Mouse (Mus musculus) myocyte (in vitro differentiated cells): Measurements from ENCODE around the gene Ddb1. TPM values are rescaled to one million over a fixed set of nuclear protein-coding genes. Genes with fewer than 3 reads are reported as not detected.

ENCODE experiments used
- H3K27me3 ChIP-seq: one replicate; pipeline ENCODE4 v1.6.1; 2011; ENCODE audit not compliant: control insufficient read depth, insufficient read depth, insufficient read length
- H3K36me3 ChIP-seq: one replicate; pipeline ENCODE4 v1.6.1; 2011; ENCODE audit not compliant: control insufficient read depth, insufficient read depth
- H3K4me2 ChIP-seq: one replicate; pipeline ENCODE4 v1.6.1; 2011; ENCODE audit warnings: low read depth, control low read depth
- H3K4me3 ChIP-seq: one replicate; pipeline ENCODE4 v1.5.1; 2011; ENCODE audit warnings: mild to moderate bottlenecking, control low read depth, moderate library complexity
- H3K79me2 ChIP-seq: one replicate; pipeline ENCODE4 v1.6.1; 2011; ENCODE audit not compliant: control insufficient read depth, insufficient read depth
- H3ac ChIP-seq: one replicate; pipeline ENCODE4 v1.6.1; 2011; ENCODE audit not compliant: control insufficient read depth, insufficient read length
- CEBPB ChIP-seq: IDR thresholded peaks from 2 replicates; pipeline ENCODE4 v1.6.1; 2011; ENCODE audit warnings: mild to moderate bottlenecking, moderate library complexity; ENCODE audit not compliant: poor library complexity, insufficient read depth, severe bottlenecking
- E2F4 ChIP-seq: IDR thresholded peaks from one replicate; pipeline ENCODE4 v1.6.1; 2011; ENCODE audit warnings: mild to moderate bottlenecking, control low read depth, moderate library complexity; ENCODE audit not compliant: insufficient read depth
- MAX ChIP-seq: IDR thresholded peaks from one replicate; pipeline ENCODE4 v1.6.1; 2011; ENCODE audit warnings: low read depth, mild to moderate bottlenecking, control low read depth
- MYOD1 ChIP-seq, 3 experiments: IDR thresholded peaks; one replicate each; pipeline ENCODE4 v1.6.1; 2011; ENCODE audit warnings: control low read depth in 2 of 3, low read depth in 2 of 3, mild to moderate bottlenecking in 2 of 3, moderate library complexity in 1 of 3; ENCODE audit not compliant: insufficient read length in 2 of 3, control insufficient read depth in 1 of 3
- MYOG ChIP-seq, 3 experiments: IDR thresholded peaks; one replicate each; pipeline ENCODE4 v1.6.1; 2011; ENCODE audit warnings: control low read depth in 2 of 3, low read depth in 2 of 3, mild to moderate bottlenecking in 2 of 3; ENCODE audit not compliant: insufficient read length in 2 of 3, control insufficient read depth in 1 of 3, insufficient read depth in 1 of 3
- POLR2A ChIP-seq: IDR thresholded peaks from one replicate; pipeline ENCODE4 v1.6.1; 2011; ENCODE audit warnings: low read depth, mild to moderate bottlenecking, control low read depth, moderate library complexity; ENCODE audit not compliant: insufficient read length
- POLR2AphosphoS2 ChIP-seq: IDR thresholded peaks from one replicate; pipeline ENCODE4 v1.6.1; 2011; ENCODE audit warnings: low read depth, control low read depth; ENCODE audit not compliant: insufficient read length
- REST ChIP-seq: IDR thresholded peaks from one replicate; pipeline ENCODE4 v1.6.1; 2011; ENCODE audit warnings: mild to moderate bottlenecking, control low read depth, moderate library complexity; ENCODE audit not compliant: insufficient read depth, insufficient read length
- SRF ChIP-seq: IDR thresholded peaks from one replicate; pipeline ENCODE4 v1.6.1; 2011; ENCODE audit warnings: low read depth; ENCODE audit not compliant: control insufficient read depth, insufficient read length
- TCF12 ChIP-seq: IDR thresholded peaks from one replicate; pipeline ENCODE4 v1.6.1; 2011; ENCODE audit warnings: mild to moderate bottlenecking, control low read depth; ENCODE audit not compliant: poor library complexity, insufficient read depth, severe bottlenecking
- TCF3 ChIP-seq: IDR thresholded peaks from one replicate; pipeline ENCODE4 v1.6.1; 2011; ENCODE audit warnings: low read depth, control low read depth; ENCODE audit not compliant: insufficient read length
- USF1 ChIP-seq: IDR thresholded peaks from one replicate; pipeline ENCODE4 v1.6.1; 2011; ENCODE audit warnings: low read depth, mild to moderate bottlenecking, control low read depth, moderate library complexity
- polyA plus RNA-seq: library from polyadenylated mRNA; unstranded; fragments of >200 nt; fragmentation: generic; extraction: Trizol; gene quantifications from one replicate; pipeline ENCODE4 v1.2.1, GENCODE M21; 2012; ENCODE audit warnings: missing spikeins

Ddb1 gene
- polyA plus RNA-seq, 1 experiment = 571 TPM

DNA sequence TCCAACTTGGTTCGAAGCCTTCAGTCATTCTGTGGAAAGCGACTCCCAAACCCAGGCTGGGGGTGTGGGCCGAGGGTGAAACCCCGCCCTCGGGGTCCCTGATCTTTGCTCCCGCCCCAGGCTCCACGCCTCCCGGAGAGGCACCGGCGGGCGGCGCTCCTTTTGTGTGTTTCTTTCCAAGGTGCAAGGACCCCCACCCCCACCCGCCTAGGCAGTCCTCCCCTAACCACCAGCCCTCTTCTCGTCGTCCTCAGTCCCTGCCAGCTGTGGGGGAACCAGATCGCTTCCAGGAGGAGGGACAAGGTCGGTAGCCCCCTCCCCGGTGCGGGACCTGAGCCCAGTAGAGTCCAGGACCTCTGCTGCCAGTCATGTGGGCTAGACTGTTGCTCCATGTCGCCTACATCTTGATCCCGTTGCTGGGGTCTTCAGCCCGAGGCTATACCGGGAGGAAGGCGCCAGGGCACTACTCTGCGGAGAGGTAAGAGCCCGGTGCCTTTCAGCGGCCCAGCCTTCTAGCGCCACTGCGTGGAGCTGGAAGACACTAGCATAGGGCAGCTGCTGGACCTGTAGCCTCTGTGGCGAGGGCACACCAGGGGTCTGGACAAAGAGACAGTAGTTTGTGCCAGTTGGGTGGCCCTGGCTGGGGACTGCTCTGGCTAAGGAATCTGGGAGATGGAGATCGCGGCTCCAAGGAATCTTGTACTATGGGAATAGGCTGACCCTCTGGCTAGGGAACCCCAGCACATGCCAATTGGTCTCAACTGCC, 29.2 kb downstream of the Ddb1 start, which contains the start of gene Vwce:
Gene Vwce (plus strand): TSS at position 108 of the 766 bp plus-strand sequence.
- H3K4me3 ChIP-seq = no peak within 1 kb of the TSS

DNA sequence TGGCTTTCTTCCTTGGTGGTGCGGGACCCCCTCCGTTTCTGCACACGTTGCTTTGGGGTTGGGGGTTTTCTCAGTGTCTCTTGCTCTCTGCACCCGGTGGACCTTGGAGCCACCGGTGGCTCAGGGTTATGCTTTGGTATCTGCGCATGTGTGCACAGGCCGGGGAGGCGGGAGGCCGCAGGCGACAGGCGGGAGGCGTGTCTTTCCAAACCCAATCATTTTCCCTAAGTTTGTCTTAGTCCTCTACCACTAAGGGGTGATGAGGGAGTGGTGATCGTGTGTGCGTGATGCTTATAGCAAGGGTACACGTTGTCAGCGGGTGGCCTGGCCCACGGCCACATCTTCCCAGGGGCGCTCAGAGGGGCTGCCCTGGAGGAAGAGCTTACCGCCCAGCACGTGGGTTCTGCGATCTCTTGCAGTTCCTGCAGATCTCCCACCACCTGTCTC, 29.8 kb downstream of the Ddb1 start:
- TF ChIP-seq SRF (no peak), CEBPB (no peak), POLR2A (no peak), TCF3 (no peak), USF1 (no peak), E2F4 (no peak), MYOG (IDR thresholded peaks at IDR 0.05; ENCODE audit: control insufficient read depth in 1 of 3, insufficient read depth in 1 of 3, insufficient read length in 2 of 3, low read depth in 2 of 3) (no peak), POLR2AphosphoS2 (no peak), TCF12 (no peak), MYOD1 (IDR thresholded peaks at IDR 0.05; ENCODE audit: control insufficient read depth in 1 of 3, insufficient read length in 2 of 3, low read depth in 2 of 3) (no peak), MAX (no peak), REST (no peak)
- H3ac ChIP-seq = no peak overlapping the region
- no peak overlapping the region for H3K4me2 ChIP-seq
- H3K79me2 ChIP-seq = no peaks in the 10 kb centered on the region
- H3K27me3 ChIP-seq = no peaks in the 10 kb centered on the region
- H3K4me3 ChIP-seq = no peak overlapping the region
- H3K36me3 ChIP-seq = peaks cover 16% of the 10 kb centered on the region

More for the DNA sequence above, 29.2 kb downstream of the Ddb1 start, which contains the start of gene Vwce:
- no peak for TF ChIP-seq E2F4
- TF ChIP-seq TCF3 = no peak
- no peak for TF ChIP-seq MYOD1 (IDR thresholded peaks at IDR 0.05; ENCODE audit: control insufficient read depth in 1 of 3, insufficient read length in 2 of 3, low read depth in 2 of 3)
- TF ChIP-seq POLR2AphosphoS2 = no peak
- no peak for TF ChIP-seq MYOG (IDR thresholded peaks at IDR 0.05; ENCODE audit: control insufficient read depth in 1 of 3, insufficient read depth in 1 of 3, insufficient read length in 2 of 3, low read depth in 2 of 3)
- TF ChIP-seq USF1 = no peak
- no peak for TF ChIP-seq POLR2A
- Histone ChIP-seq H3ac (no peak within 1 kb of the TSS), H3K4me2 (no peak within 1 kb of the TSS), H3K79me2 (no peaks in the 10 kb centered on the region), H3K27me3 (no peaks in the 10 kb centered on the region), H3K36me3 (peaks cover 22% of the 10 kb centered on the region)

DNA sequence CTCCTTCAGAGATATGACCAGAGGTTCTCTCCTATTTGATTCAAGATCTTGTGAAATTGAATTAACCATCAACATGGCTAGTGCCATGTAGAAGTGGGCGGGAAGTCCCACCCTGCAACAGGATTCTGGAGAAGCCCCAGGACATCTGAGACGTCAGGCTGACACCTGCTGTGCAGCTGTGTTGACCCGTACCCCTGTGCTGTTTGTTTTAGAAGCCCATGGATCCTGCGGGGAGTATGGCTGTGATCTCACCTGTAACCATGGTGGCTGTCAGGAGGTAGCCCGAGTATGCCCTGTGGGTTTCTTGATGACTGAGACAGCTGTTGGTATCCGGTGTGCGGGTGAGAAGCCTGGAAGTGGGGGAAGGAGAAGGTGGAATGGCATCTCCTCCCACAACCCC, 32.7 kb downstream of the Ddb1 start:
- Histone ChIP-seq H3K36me3 (peaks cover 3% of the 10 kb centered on the region), H3K27me3 (no peaks in the 10 kb centered on the region), H3K79me2 (no peaks in the 10 kb centered on the region), H3K4me3 (no peak overlapping the region), H3K4me2 (no peak overlapping the region), H3ac (no peak overlapping the region)
- peak; percentile 25 for TF ChIP-seq TCF12
- peak in 2 of 3 experiments; percentile 53 to 76 for TF ChIP-seq MYOD1 (IDR thresholded peaks at IDR 0.05; ENCODE audit: control insufficient read depth in 1 of 3, insufficient read length in 2 of 3, low read depth in 2 of 3)
- TF ChIP-seq SRF = no peak
- TF ChIP-seq E2F4 = no peak
- TF ChIP-seq TCF3 = peak; percentile 21
- TF ChIP-seq USF1 = no peak
- TF ChIP-seq REST = no peak
- TF ChIP-seq POLR2AphosphoS2 = no peak
- no peak for TF ChIP-seq CEBPB
- peak in 1 of 3 experiments; percentile 68 for TF ChIP-seq MYOG (IDR thresholded peaks at IDR 0.05; ENCODE audit: control insufficient read depth in 1 of 3, insufficient read depth in 1 of 3, insufficient read length in 2 of 3, low read depth in 2 of 3)
- no peak for TF ChIP-seq POLR2A
- TF ChIP-seq MAX = no peak

DNA sequence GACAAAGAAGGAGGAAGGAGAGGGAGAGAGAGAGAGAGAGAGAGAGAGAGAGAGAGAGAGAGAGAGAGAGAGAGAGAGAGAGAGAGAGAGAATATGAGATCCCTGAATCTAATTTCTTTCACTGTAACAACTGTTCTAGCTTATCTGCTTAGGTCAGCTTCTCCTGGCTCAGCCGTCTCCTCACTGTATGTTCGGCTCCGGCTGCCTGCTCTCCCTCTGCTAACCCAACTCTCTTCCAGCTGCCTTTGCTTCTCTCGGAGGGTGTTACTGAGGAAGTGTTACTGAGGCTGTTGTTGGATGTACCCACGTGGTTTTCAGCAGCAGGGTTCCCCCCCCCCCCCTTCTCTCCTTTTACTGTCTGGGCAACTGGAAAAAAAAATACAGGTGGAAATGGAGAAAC, 35.0 kb downstream of the Ddb1 start:
- Histone ChIP-seq H3K4me2 (no peak overlapping the region), H3K27me3 (no peaks in the 10 kb centered on the region), H3K36me3 (no peaks in the 10 kb centered on the region), H3K79me2 (no peaks in the 10 kb centered on the region), H3ac (no peak overlapping the region), H3K4me3 (no peak overlapping the region)
- TF ChIP-seq MYOG (IDR thresholded peaks at IDR 0.05; ENCODE audit: control insufficient read depth in 1 of 3, insufficient read depth in 1 of 3, insufficient read length in 2 of 3, low read depth in 2 of 3) (no peak), TCF12 (no peak), POLR2A (no peak), SRF (no peak), TCF3 (no peak), CEBPB (no peak), POLR2AphosphoS2 (no peak), REST (no peak), E2F4 (no peak), USF1 (no peak)
